Mouse (Mus musculus): Measurements from ENCODE around the gene Hopx. TPM values are rescaled to one million over a fixed set of nuclear protein-coding genes. Genes with fewer than 3 reads are reported as not detected.

The Hopx gene
- polyA plus RNA-seq, 1 experiment from 2014 or later, result 0.30 TPM

DNA sequence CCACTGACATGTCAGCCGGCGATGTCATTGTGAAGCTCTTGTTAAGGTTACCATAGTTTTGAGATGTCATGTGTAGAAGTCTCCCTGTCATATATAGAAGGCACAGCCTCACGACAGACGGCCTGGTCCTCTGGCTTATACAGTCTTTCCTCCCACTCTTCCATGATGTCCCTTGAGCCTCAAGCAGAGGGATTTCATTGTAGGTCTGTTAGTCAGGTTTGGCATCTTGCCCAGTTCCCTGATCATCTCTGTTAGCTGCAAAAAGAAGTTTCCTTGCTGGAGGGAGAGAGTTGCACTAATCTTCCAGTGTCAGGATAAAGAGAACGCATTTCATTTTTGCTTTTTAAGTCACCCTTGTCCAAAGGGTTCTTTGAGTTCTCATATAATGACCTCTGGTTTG lies 62.3 kb downstream of the Hopx start:
- Histone ChIP-seq H3K36me3 (no peaks in the 10 kb centered on the region), H3K4me1 (no peaks in the 10 kb centered on the region), H3K27me3 (no peaks in the 10 kb centered on the region), H3K27ac (no peak overlapping the region), H3K4me2 (no peak overlapping the region), H3K4me3 (no peak overlapping the region), H3K9me3 (0 out of 2 replicates have a peak, but pooled peaks cover 6% of the 10 kb centered on the region), H3K9ac (no peak overlapping the region)
- WGBS, result 87% methylated on average over 5 of the region's 5 CpGs
- ATAC-seq (ENCODE audit: insufficient number of reproducible peaks, insufficient read depth, low FRiP score, low TSS enrichment, low read depth), result no peak

DNA sequence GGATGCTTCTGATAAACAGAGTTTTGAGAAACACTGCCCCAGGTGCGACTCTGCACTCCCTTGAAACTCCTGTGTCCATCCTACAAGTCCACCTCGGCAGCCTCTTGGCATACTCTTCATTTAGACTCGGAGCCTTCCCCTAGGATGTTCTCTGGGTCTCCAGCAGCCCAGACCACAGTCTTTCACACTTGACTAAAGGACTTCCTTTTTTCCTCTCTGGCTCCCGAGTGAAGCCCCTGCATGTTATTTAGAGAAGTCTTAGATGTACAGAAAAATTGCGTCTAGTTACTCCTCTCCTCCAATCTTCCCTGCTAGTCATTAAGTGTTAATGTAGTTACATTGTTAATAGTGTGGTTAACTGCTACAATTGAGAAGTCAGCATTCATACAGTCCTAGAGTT lies 70.6 kb downstream of the Hopx start:
- Histone ChIP-seq H3K36me3 (no peaks in the 10 kb centered on the region), H3K27me3 (no peaks in the 10 kb centered on the region), H3K9ac (no peak overlapping the region), H3K4me3 (no peak overlapping the region), H3K4me2 (no peak overlapping the region), H3K27ac (no peak overlapping the region), H3K4me1 (no peaks in the 10 kb centered on the region), H3K9me3 (no peaks in the 10 kb centered on the region)
- WGBS, result 70% methylated on average over 5 of the region's 5 CpGs
- ATAC-seq (ENCODE audit: insufficient number of reproducible peaks, insufficient read depth, low FRiP score, low TSS enrichment, low read depth), result no peak

DNA sequence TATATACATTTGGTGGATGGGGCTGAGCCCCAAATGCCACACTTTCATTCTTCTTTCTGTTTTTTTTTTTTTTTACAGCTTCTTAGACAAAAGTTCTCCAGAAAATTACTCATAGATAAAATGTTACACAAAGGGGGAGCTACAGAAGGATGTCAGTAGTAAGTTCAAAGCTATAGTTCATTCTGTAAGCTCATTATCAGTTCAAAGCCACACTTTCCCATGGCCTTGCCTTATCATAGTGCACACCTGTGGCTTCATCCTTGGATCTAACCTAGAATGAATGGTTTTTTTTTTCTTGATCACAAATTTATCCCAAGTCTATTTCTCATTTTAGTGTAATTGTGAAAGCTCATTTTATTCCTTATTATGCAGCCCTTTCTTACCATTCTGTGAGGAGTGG lies 75.5 kb downstream of the Hopx start:
- no peak overlapping the region for H3K4me2 ChIP-seq
- ATAC-seq (ENCODE audit: insufficient number of reproducible peaks, insufficient read depth, low FRiP score, low TSS enrichment, low read depth), result no peak

DNA sequence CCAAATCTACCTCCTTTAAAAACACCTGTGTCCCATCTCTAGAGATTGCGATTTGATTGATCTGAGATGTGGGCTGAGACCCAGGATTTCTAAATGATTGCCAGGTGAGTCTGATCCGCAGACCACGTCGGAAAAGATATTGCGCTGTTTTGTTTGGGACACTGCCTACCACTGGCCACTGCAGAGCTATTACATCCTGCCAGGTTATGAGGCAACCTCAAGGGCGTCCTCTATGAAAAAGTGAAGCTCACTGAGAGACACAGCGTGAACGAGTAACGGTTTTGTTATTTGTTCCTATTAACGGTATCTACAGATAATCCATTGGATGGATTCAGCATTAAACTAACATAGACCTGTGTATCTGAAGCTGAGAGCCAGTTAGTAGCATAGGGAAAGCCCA lies 76.5 kb downstream of the Hopx start:
- WGBS, result 80% methylated on average over 10 of the region's 10 CpGs
- Histone ChIP-seq H3K4me3 (no peak overlapping the region), H3K36me3 (no peaks in the 10 kb centered on the region), H3K27me3 (no peaks in the 10 kb centered on the region), H3K27ac (no peak overlapping the region), H3K9me3 (no peaks in the 10 kb centered on the region), H3K4me2 (no peak overlapping the region), H3K9ac (no peak overlapping the region), H3K4me1 (no peaks in the 10 kb centered on the region)
- ATAC-seq (ENCODE audit: insufficient number of reproducible peaks, insufficient read depth, low FRiP score, low TSS enrichment, low read depth), result no peak

More for the DNA sequence above, 75.5 kb downstream of the Hopx start:
- no peaks in the 10 kb centered on the region for H3K36me3 ChIP-seq
- no peak overlapping the region for H3K4me3 ChIP-seq
- no peak overlapping the region for H3K9ac ChIP-seq
- H3K9me3 ChIP-seq, result no peaks in the 10 kb centered on the region
- H3K27me3 ChIP-seq, result no peaks in the 10 kb centered on the region
- no peak overlapping the region for H3K27ac ChIP-seq
- no peaks in the 10 kb centered on the region for H3K4me1 ChIP-seq

Other genes starting within 250 kb of the Hopx start
- 21.4 and 26.0 TPM in 2 replicates for gene Aasdh, start 209.6 kb downstream of the Hopx start, polyA plus RNA-seq (2015; fragmentation: Nextera tagmentation; extraction: Ambion mirVana)
- gene Paics, start 163.8 kb downstream of the Hopx start, polyA plus RNA-seq (2015; fragmentation: Nextera tagmentation; extraction: Ambion mirVana), result 279 and 283 TPM in 2 replicates
- 22.8 and 23.2 TPM in 2 replicates for gene Ppat, start 163.5 kb downstream of the Hopx start, polyA plus RNA-seq (2015; fragmentation: Nextera tagmentation; extraction: Ambion mirVana)
- gene Srp72, start 140.4 kb downstream of the Hopx start, polyA plus RNA-seq (2015; fragmentation: Nextera tagmentation; extraction: Ambion mirVana), result 99.7 and 107 TPM in 2 replicates
- gene Arl9, start 111.1 kb downstream of the Hopx start, polyA plus RNA-seq (2015; fragmentation: Nextera tagmentation; extraction: Ambion mirVana), result not detected in 2 replicates
- 0.11 and 0.41 TPM in 2 replicates for gene Thegl, start 99.1 kb downstream of the Hopx start, polyA plus RNA-seq (2015; fragmentation: Nextera tagmentation; extraction: Ambion mirVana)
- 0.72 and 0.91 TPM in 2 replicates for gene Spink2, start 96.3 kb upstream of the Hopx start, polyA plus RNA-seq (2015; fragmentation: Nextera tagmentation; extraction: Ambion mirVana)
- gene Rest, start 150.4 kb upstream of the Hopx start, polyA plus RNA-seq (2015; fragmentation: Nextera tagmentation; extraction: Ambion mirVana), result 55.9 and 57.5 TPM in 2 replicates
- gene Noa1, start 195.0 kb upstream of the Hopx start, polyA plus RNA-seq (2015; fragmentation: Nextera tagmentation; extraction: Ambion mirVana), result 29.1 and 30.5 TPM in 2 replicates
- gene Polr2b, start 195.0 kb upstream of the Hopx start, polyA plus RNA-seq (2015; fragmentation: Nextera tagmentation; extraction: Ambion mirVana), result 63.3 and 67.3 TPM in 2 replicates